Mouse (Mus musculus): ENCODE data around the gene Commd3. TPM values are rescaled to one million over a fixed set of nuclear protein-coding genes. Genes with fewer than 3 reads are reported as not detected.

Commd3 gene
- polyA plus RNA-seq, 1 experiment, result 117 TPM

GRCm38 (mm10) chr2:18692031-18692430 lies 19.8 kb downstream of the Commd3 start:
- no peak overlapping the region for H3K4me3 ChIP-seq (ENCODE audit: insufficient read depth, low read length)
- no peaks in the 10 kb centered on the region; the same call in 1 of the 2 replicates for H3K4me1 ChIP-seq (ENCODE audit: control insufficient read depth, insufficient read depth, low read length)
- H3K27ac ChIP-seq (ENCODE audit: insufficient read depth, low read length), result no peak overlapping the region
- TF ChIP-seq CTCF (IDR thresholded peaks at IDR 0.05; ENCODE audit: extremely low read depth, insufficient read depth, low read length) (no peak), POLR2A (IDR thresholded peaks at IDR 0.05; ENCODE audit: extremely low read depth, insufficient read depth, low read length) (no peak)

GRCm38 (mm10) chr2:18692548-18692947 lies 20.4 kb downstream of the Commd3 start:
- TF ChIP-seq CTCF (IDR thresholded peaks at IDR 0.05; ENCODE audit: extremely low read depth, insufficient read depth, low read length) (no peak), POLR2A (IDR thresholded peaks at IDR 0.05; ENCODE audit: extremely low read depth, insufficient read depth, low read length) (no peak)
- H3K4me1 ChIP-seq (ENCODE audit: control insufficient read depth, insufficient read depth, low read length), result no peaks in the 10 kb centered on the region; the same call in 1 of the 2 replicates

GRCm38 (mm10) chr2:18693491-18693870 lies 21.3 kb downstream of the Commd3 start:
- H3K27ac ChIP-seq (ENCODE audit: insufficient read depth, low read length), result no peak overlapping the region
- TF ChIP-seq POLR2A (IDR thresholded peaks at IDR 0.05; ENCODE audit: extremely low read depth, insufficient read depth, low read length) (no peak), CTCF (IDR thresholded peaks at IDR 0.05; ENCODE audit: extremely low read depth, insufficient read depth, low read length) (no peak)

More at GRCm38 (mm10) chr2:18692548-18692947, 20.4 kb downstream of the Commd3 start:
- Histone ChIP-seq H3K27ac (ENCODE audit: insufficient read depth, low read length) (no peak overlapping the region), H3K4me3 (ENCODE audit: insufficient read depth, low read length) (no peak overlapping the region)

GRCm38 (mm10) chr2:18693871-18694610 lies 21.9 kb downstream of the Commd3 start, which contains the start of gene Spag6:
TSS of gene Spag6 (plus strand) at chr2:18694032.
- H3K4me3 ChIP-seq (ENCODE audit: insufficient read depth, low read length), result peak within 1 kb of the TSS; percentile 51
- H3K4me1 ChIP-seq (ENCODE audit: control insufficient read depth, insufficient read depth, low read length), result no peaks in the 10 kb centered on the region; the same call in 1 of the 2 replicates
- TF ChIP-seq CTCF (IDR thresholded peaks at IDR 0.05; ENCODE audit: extremely low read depth, insufficient read depth, low read length) (no peak), POLR2A (IDR thresholded peaks at IDR 0.05; ENCODE audit: extremely low read depth, insufficient read depth, low read length) (peak; percentile 84)
- H3K27ac ChIP-seq (ENCODE audit: insufficient read depth, low read length), result peak within 1 kb of the TSS; percentile 96

More at GRCm38 (mm10) chr2:18693491-18693870, 21.3 kb downstream of the Commd3 start:
- peak overlapping the region; percentile 51; the same call in 1 of the 2 replicates for H3K4me3 ChIP-seq (ENCODE audit: insufficient read depth, low read length)
- H3K4me1 ChIP-seq (ENCODE audit: control insufficient read depth, insufficient read depth, low read length), result no peaks in the 10 kb centered on the region; the same call in 1 of the 2 replicates

GRCm38 (mm10) chr2:18694611-18694950 lies 22.4 kb downstream of the Commd3 start:
- Histone ChIP-seq H3K4me3 (ENCODE audit: insufficient read depth, low read length) (peak overlapping the region; percentile 51), H3K27ac (ENCODE audit: insufficient read depth, low read length) (no peak overlapping the region), H3K4me1 (ENCODE audit: control insufficient read depth, insufficient read depth, low read length) (no peaks in the 10 kb centered on the region)
- TF ChIP-seq CTCF (IDR thresholded peaks at IDR 0.05; ENCODE audit: extremely low read depth, insufficient read depth, low read length), result no peak
- TF ChIP-seq POLR2A (IDR thresholded peaks at IDR 0.05; ENCODE audit: extremely low read depth, insufficient read depth, low read length), result no peak

GRCm38 (mm10) chr2:18695163-18695562 lies 23.0 kb downstream of the Commd3 start:
- TF ChIP-seq POLR2A (IDR thresholded peaks at IDR 0.05; ENCODE audit: extremely low read depth, insufficient read depth, low read length) (no peak), CTCF (IDR thresholded peaks at IDR 0.05; ENCODE audit: extremely low read depth, insufficient read depth, low read length) (no peak)
- H3K4me1 ChIP-seq (ENCODE audit: control insufficient read depth, insufficient read depth, low read length), result no peaks in the 10 kb centered on the region
- peak overlapping the region; percentile 51; the same call in 1 of the 2 replicates for H3K4me3 ChIP-seq (ENCODE audit: insufficient read depth, low read length)
- H3K27ac ChIP-seq (ENCODE audit: insufficient read depth, low read length), result no peak overlapping the region

- TF ChIP-seq POLR2A (IDR thresholded peaks at IDR 0.05; ENCODE audit: extremely low read depth, insufficient read depth, low read length), result no peak
- TF ChIP-seq CTCF (IDR thresholded peaks at IDR 0.05; ENCODE audit: extremely low read depth, insufficient read depth, low read length), result no peak
- Histone ChIP-seq H3K27ac (ENCODE audit: insufficient read depth, low read length) (no peak overlapping the region), H3K4me1 (ENCODE audit: control insufficient read depth, insufficient read depth, low read length) (no peaks in the 10 kb centered on the region), H3K4me3 (ENCODE audit: insufficient read depth, low read length) (no peak overlapping the region)
Observed at GRCm38 (mm10) chr2:18695629-18696150, 23.5 kb downstream of the Commd3 start.

- no peak overlapping the region for H3K4me3 ChIP-seq (ENCODE audit: insufficient read depth, low read length)
- H3K27ac ChIP-seq (ENCODE audit: insufficient read depth, low read length), result no peak overlapping the region
- no peaks in the 10 kb centered on the region for H3K4me1 ChIP-seq (ENCODE audit: control insufficient read depth, insufficient read depth, low read length)
- no peak for TF ChIP-seq POLR2A (IDR thresholded peaks at IDR 0.05; ENCODE audit: extremely low read depth, insufficient read depth, low read length)
- no peak for TF ChIP-seq CTCF (IDR thresholded peaks at IDR 0.05; ENCODE audit: extremely low read depth, insufficient read depth, low read length)
Observed at GRCm38 (mm10) chr2:18697591-18698244, 25.5 kb downstream of the Commd3 start.

- no peak for TF ChIP-seq POLR2A (IDR thresholded peaks at IDR 0.05; ENCODE audit: extremely low read depth, insufficient read depth, low read length)
- no peak for TF ChIP-seq CTCF (IDR thresholded peaks at IDR 0.05; ENCODE audit: extremely low read depth, insufficient read depth, low read length)
- no peaks in the 10 kb centered on the region for H3K4me1 ChIP-seq (ENCODE audit: control insufficient read depth, insufficient read depth, low read length)
- H3K27ac ChIP-seq (ENCODE audit: insufficient read depth, low read length), result no peak overlapping the region
- H3K4me3 ChIP-seq (ENCODE audit: insufficient read depth, low read length), result 0 out of 2 replicates have a peak overlapping the region, but pooled peaks have one; percentile 10
Observed at GRCm38 (mm10) chr2:18698663-18699385, 26.6 kb downstream of the Commd3 start.

Data from cortical plate, adult 2 months (tissue).